Mouse (Mus musculus): ENCODE data around the gene Rab21.

DNA sequence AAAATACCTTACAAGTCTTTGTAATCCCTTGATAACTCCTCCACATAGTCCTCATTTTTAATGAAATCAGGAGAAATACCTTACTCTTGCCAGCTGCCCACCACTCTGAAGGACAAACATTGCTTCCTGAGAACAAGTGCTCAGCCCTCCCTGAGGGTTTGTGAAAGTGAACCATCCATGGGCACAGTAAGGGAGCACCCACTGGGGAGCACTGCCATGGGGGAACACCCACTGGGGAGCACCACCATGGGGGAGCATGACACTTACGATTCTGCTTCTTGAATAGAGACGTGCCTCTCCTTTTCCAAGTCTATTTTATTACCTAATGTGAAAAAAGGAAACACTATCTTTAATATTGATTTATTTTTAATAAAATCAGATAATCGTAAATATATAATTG, 20.2 kb downstream of the Rab21 start:
- TF ChIP-seq POLR2A (IDR thresholded peaks at IDR 0.05; ENCODE audit: insufficient read length, low read depth) (no peak), SRF (IDR thresholded peaks at IDR 0.05; ENCODE audit: control insufficient read depth, insufficient read length, low read depth) (no peak), CEBPB (IDR thresholded peaks at IDR 0.05; ENCODE audit: insufficient read depth, poor library complexity, severe bottlenecking) (no peak)
